8 mouse cellular contexts compared by ENCODE assay signal in genomic region chr5:33782999-33783390, GRCm38 (mm10). TPM values are rescaled to one million over a fixed set of nuclear protein-coding genes. Genes with fewer than 3 reads are reported as not detected.
DNase-seq lines count a peak whose midpoint lies in the region; ATAC-seq and TF ChIP-seq lines count a peak whose summit lies in the region.

No protein-coding gene starts in this region.

- H3K4me2 ChIP-seq in heart, embryonic 14.5 days (ENCODE audit: low read length): peak overlapping the region; percentile 93
- peak overlapping the region; percentile 79 for H3K4me2 ChIP-seq in forebrain, postnatal 0 days (ENCODE audit: low read depth)
- H3K4me2 ChIP-seq in liver, postnatal 0 days (ENCODE audit: low read depth, low read length): peak overlapping the region; percentile 94

- TF ChIP-seq EP300 in liver, postnatal 0 days (IDR thresholded peaks at IDR 0.05; ENCODE audit: low read depth): no peak

- no peaks in the 10 kb centered on the region for H3K9me3 ChIP-seq in heart, embryonic 14.5 days (ENCODE audit: control insufficient read depth, low read length)
- no peaks in the 10 kb centered on the region for H3K9me3 ChIP-seq in G1E (replicated peaks)
- no peaks in the 10 kb centered on the region for H3K9me3 ChIP-seq in forebrain, postnatal 0 days (ENCODE audit: low read length)
- no peaks in the 10 kb centered on the region for H3K9me3 ChIP-seq in liver, postnatal 0 days (ENCODE audit: low read length)

- DNase-seq in heart, postnatal 36 days: no peak
- DNase-seq in G1E (ENCODE audit: low spot score): no peak
- DNase-seq in forebrain, postnatal 0 days: no peak
- no peak for DNase-seq in liver, postnatal 0 days
- no peak for DNase-seq in thymus, postnatal 14 days
- DNase-seq in urinary bladder, adult 18-20 months (ENCODE audit: low spot score in 2 of 2): no peak
- DNase-seq in spleen, postnatal 10 days (ENCODE audit: low spot score in 2 of 2): no peak

- H3K4me3 ChIP-seq in heart, embryonic 14.5 days (ENCODE audit: control insufficient read depth in 1 of 2, insufficient read depth in 1 of 2, low read depth in 1 of 2, low read length in 2 of 2): peak overlapping the region; percentile 72 to 73
- H3K4me3 ChIP-seq in G1E (ENCODE audit: low read depth, low read length): peak overlapping the region; percentile 88
- H3K4me3 ChIP-seq in forebrain, postnatal 0 days (ENCODE audit: low read depth, low read length): peak overlapping the region; percentile 70
- H3K4me3 ChIP-seq in liver, postnatal 0 days (ENCODE audit: low read depth, low read length): peak overlapping the region; percentile 97

- 0 out of 2 replicates have a peak, but pooled peaks have one; percentile 5 for ATAC-seq in heart, embryonic 14.5 days (ENCODE audit: insufficient number of reproducible peaks, insufficient read depth, low FRiP score, low read depth)
- 0 out of 2 replicates have a peak, but pooled peaks have one; percentile 17 for ATAC-seq in G1E (ENCODE audit: extremely low read depth, insufficient number of reproducible peaks, low FRiP score, poor library complexity, severe bottlenecking)
- peak; percentile 64; the same call in 1 of the 2 replicates for ATAC-seq in forebrain, postnatal 0 days
- ATAC-seq in liver, postnatal 0 days: no peak; the same call in 1 of the 2 replicates

- intact Hi-C loops in heart, postnatal 36 days (cut with DNase I): loop anchor here (2.0 to 5.0 kb wide), 3 partner anchors 36 to 154 kb away; partner anchors contain the start of genes Nelfa, Tacc3 and Tmem129

- H3K4me1 ChIP-seq in heart, embryonic 14.5 days (ENCODE audit: control insufficient read depth in 2 of 2, insufficient read depth in 2 of 2, low read length in 2 of 2): peaks cover 3 to 10% of the 10 kb centered on the region in 2 experiments; a peak in 3 of 4 replicates
- peaks cover 40% of the 10 kb centered on the region for H3K4me1 ChIP-seq in G1E (ENCODE audit: insufficient read depth, low read depth, low read length)
- peaks cover 13% of the 10 kb centered on the region for H3K4me1 ChIP-seq in forebrain, postnatal 0 days (ENCODE audit: insufficient read depth)
- H3K4me1 ChIP-seq in liver, postnatal 0 days (ENCODE audit: insufficient read depth): peaks cover 9% of the 10 kb centered on the region

- H3K27me3 ChIP-seq in heart, embryonic 14.5 days (ENCODE audit: control insufficient read depth, insufficient read depth, low read length): no peaks in the 10 kb centered on the region
- H3K27me3 ChIP-seq in G1E (ENCODE audit: insufficient read depth, low read length): peaks cover 1% of the 10 kb centered on the region; the same call in 1 of the 2 replicates
- no peaks in the 10 kb centered on the region for H3K27me3 ChIP-seq in forebrain, postnatal 0 days (ENCODE audit: insufficient read depth, low read length)
- H3K27me3 ChIP-seq in liver, postnatal 0 days (ENCODE audit: insufficient read depth, low read length): no peaks in the 10 kb centered on the region

- H3K27ac ChIP-seq in heart, embryonic 14.5 days (replicated peaks in 1 of 2; ENCODE audit: control insufficient read depth in 1 of 2, insufficient read depth in 1 of 2, low read depth in 2 of 2, low read length in 2 of 2): peak overlapping the region in 1 of 2 experiments; percentile 78; a peak in 1 of 4 replicates
- peak overlapping the region; percentile 83; the same call in 1 of the 2 replicates for H3K27ac ChIP-seq in forebrain, postnatal 0 days (ENCODE audit: low read depth, low read length)
- H3K27ac ChIP-seq in liver, postnatal 0 days (ENCODE audit: low read depth): no peak overlapping the region

- TF ChIP-seq CTCF in G1E (IDR thresholded peaks at IDR 0.05; ENCODE audit: low read depth, low read length): no peak
- TF ChIP-seq CTCF in forebrain, postnatal 0 days (IDR thresholded peaks at IDR 0.05; ENCODE audit: low read depth): no peak
- TF ChIP-seq CTCF in liver, postnatal 0 days (IDR thresholded peaks at IDR 0.05; ENCODE audit: low read depth): no peak

- H3K9ac ChIP-seq in heart, embryonic 14.5 days (ENCODE audit: low read length): peak overlapping the region; percentile 80
- peak overlapping the region; percentile 84 for H3K9ac ChIP-seq in forebrain, postnatal 0 days
- peak overlapping the region; percentile 53 for H3K9ac ChIP-seq in liver, postnatal 0 days (replicated peaks)

- H3K36me3 ChIP-seq in heart, embryonic 14.5 days (ENCODE audit: control insufficient read depth, insufficient read depth, low read length): peaks cover under 1% of the 10 kb centered on the region; the same call in 1 of the 2 replicates
- H3K36me3 ChIP-seq in G1E (replicated peaks): peaks cover 20% of the 10 kb centered on the region
- peaks cover 5% of the 10 kb centered on the region for H3K36me3 ChIP-seq in forebrain, postnatal 0 days (ENCODE audit: insufficient read depth)
- H3K36me3 ChIP-seq in liver, postnatal 0 days (replicated peaks; ENCODE audit: insufficient read depth, low read length): no peaks in the 10 kb centered on the region; the same call in 1 of the 2 replicates

- 5% methylated on average over 6 of the region's 6 CpGs for whole genome bisulfite sequencing in heart, embryonic 14.5 days
- WGBS in forebrain, postnatal 0 days: 12% methylated on average over 6 of the region's 6 CpGs
- WGBS in liver, postnatal 0 days (ENCODE audit: insufficient replicate concordance): 14% methylated on average over 6 of the region's 6 CpGs

RNA-seq across cellular contexts. Expression of gene Letm1, which starts 0.4 kb away (rescaled TPM):
- polyA plus RNA-seq in heart, embryonic 14.5 days (2014; fragmentation: Nextera tagmentation; extraction: Ambion mirVana): 43.5 and 45.0 TPM in 2 replicates
- 100 to 1,000 TPM; 134 to 161 TPM for total RNA-seq in heart, postnatal 36 days (2021)
- total RNA-seq in G1E (2014; fragmentation: Nextera tagmentation) (20.8 and 21.6 TPM in 2 replicates), G1E (2017) (11.8 and 14.6 TPM in 2 replicates)
- polyA plus RNA-seq in G1E (2012): 25.4 and 28.6 TPM in 2 replicates
- total RNA-seq in forebrain, postnatal 0 days (2014; rRNA removed): 42.7 and 48.6 TPM in 2 replicates
- polyA plus RNA-seq in forebrain, postnatal 0 days (2015; fragmentation: Nextera tagmentation; extraction: Ambion mirVana): 79.7 and 83.6 TPM in 2 replicates
- polyA plus RNA-seq in liver, postnatal 0 days (2015; fragmentation: Nextera tagmentation; extraction: Ambion mirVana): 18.6 and 20.0 TPM in 2 replicates

RNA-seq across cellular contexts. Expression of gene Nsd2, which starts 37.5 kb away (rescaled TPM):
- 37.5 and 37.7 TPM in 2 replicates for polyA plus RNA-seq in heart, embryonic 14.5 days (2014; fragmentation: Nextera tagmentation; extraction: Ambion mirVana)
- total RNA-seq in heart, postnatal 36 days (2021): 10 to 100 TPM; 23.1 to 23.2 TPM
- 99.6 and 110 TPM in 2 replicates for total RNA-seq in G1E (2014; fragmentation: Nextera tagmentation)
- total RNA-seq in G1E (2017): 75.6 and 129 TPM in 2 replicates
- 14.3 and 15.5 TPM in 2 replicates for polyA plus RNA-seq in G1E (2012)
- 98.3 and 127 TPM in 2 replicates for total RNA-seq in forebrain, postnatal 0 days (2014; rRNA removed)
- 46.4 and 58.6 TPM in 2 replicates for polyA plus RNA-seq in forebrain, postnatal 0 days (2015; fragmentation: Nextera tagmentation; extraction: Ambion mirVana)
- polyA plus RNA-seq in liver, postnatal 0 days (2015; fragmentation: Nextera tagmentation; extraction: Ambion mirVana): 8.0 and 13.9 TPM in 2 replicates
